Mouse (Mus musculus): ENCODE measurements around the gene Fbxl13.
A peak's percentile ranks its signal among the peaks of the same experiment; 100 is the strongest.

The Fbxl13 gene

DNA sequence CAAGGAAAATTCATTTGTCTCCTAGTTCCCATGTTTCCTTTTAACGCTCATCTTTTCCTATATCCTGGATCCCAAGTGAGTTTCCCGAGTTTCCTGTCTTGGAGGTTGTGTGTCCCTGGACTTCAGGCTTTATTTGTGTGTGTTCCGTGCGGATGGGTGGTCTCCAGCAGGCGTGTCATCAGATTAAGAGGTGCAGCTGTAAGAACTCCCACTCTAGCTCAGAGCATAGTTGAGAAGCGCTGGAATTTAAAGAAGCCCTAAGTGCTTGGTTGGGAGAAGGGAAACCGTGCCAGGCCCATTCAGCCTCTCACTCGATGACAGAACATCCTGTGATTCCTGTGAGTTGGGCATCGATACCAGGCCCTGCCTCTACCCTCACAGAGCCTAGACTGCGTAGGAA, 132.1 kb downstream of the Fbxl13 start:
- DNase-seq = no peak

GRCm38 (mm10) chr5:21509801-21510200, 135.6 kb downstream of the Fbxl13 start:
- DNase-seq = no peak

GRCm38 (mm10) chr5:21506887-21507286, 138.5 kb downstream of the Fbxl13 start:
- DNase-seq = no peak

GRCm38 (mm10) chr5:21505159-21505558, 140.3 kb downstream of the Fbxl13 start:
- DNase-seq = no peak

DNA sequence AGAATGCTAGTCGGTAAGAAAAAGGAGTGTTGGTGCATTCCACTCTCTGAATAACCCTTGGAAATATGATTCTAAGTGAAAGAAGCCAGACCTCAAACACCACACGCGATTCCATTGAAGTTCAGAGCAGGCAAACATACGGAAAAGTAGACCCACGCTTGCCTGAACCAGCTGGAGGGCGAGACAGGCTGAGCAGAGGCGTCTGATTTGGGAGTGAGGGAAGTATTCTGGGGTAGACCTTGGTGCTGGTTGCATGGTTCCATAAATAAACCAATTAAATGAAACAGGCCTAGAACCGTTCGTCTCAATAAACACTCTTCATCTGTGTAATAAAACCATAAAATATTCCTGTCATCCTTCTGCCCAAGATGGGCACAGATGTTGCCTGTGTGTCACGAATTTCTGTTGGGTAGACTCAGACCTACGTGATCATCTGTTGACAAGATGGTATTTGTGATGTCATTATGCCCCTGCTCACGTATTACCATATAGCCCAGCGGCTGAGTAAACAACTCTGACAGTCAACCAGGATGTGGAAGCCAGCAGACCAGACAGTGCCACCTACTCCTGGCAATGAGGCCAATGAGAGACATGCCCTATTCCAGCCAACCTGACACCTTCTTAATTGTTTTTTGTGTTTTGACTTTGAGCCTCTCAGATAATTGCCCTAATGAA, 142.4 kb downstream of the Fbxl13 start:
- DNase-seq = peak; percentile 83

DNA sequence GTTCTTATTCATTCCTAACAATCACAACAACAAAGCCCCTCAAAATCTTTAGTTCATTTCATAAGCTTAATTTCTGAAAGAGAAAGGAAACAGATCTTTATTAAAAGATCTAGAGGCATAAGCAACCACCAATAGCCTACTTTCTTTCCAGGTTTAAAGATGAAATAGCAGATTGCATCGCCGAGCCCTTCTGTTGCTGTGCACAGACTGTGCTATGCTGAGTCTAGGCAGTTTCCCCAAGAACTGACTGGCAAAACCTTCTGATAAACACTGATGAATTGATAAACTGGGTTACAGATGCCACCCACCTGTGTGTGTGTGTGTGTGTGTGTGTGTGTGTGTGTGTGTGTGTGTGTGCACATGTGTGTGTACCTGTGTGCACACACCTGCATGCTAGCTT, 144.5 kb downstream of the Fbxl13 start:
- peak; percentile 37 for DNase-seq

- DNase-seq = no peak
Observed at GRCm38 (mm10) chr5:21500133-21500532, 145.3 kb downstream of the Fbxl13 start.

- no peak for DNase-seq
Observed at GRCm38 (mm10) chr5:21498925-21499324, 146.5 kb downstream of the Fbxl13 start.

GRCm38 (mm10) chr5:21498490-21498889, 146.9 kb downstream of the Fbxl13 start:
- no peak for DNase-seq

DNA sequence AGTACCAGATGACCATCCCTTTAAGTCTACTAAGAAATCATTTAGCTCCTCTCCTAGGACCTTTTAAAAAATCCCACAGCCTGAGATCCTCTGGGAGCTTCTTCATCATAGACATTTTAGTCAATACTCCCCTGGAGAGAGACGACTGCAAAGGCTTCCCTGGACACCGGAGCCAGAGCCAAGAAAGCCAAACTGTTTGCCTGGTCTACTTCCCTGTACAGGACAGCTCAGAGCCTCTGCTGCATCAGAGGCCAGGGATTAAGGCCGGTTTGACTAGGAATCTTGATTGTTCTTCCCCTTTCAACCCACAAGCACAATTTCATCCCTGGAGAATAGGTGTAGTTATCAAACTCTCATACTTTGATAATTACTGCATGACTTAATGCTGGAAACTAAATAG, 148.6 kb downstream of the Fbxl13 start:
- DNase-seq = no peak

GRCm38 (mm10) chr5:21496321-21496720, 149.1 kb downstream of the Fbxl13 start:
- DNase-seq = no peak

DNA sequence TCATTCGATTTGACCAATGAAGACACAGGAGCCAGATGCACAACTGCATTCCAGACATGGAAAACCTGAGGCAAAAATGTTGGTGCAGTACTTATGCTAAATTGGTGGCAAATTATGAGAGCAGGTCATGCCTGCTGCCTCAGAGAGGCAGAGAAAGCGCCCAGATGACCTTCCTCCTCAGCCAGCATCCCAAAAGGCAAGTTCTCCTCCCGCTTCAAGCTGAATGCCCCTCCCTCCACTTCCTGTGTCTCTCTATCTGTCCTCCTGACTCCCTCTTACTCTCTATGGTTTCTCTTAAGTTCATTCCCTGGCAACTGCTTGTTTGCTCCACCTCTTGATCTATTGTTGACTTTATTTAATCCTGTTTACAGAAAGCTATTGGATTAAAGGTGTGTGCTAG, 150.7 kb downstream of the Fbxl13 start:
- DNase-seq = no peak

DNA sequence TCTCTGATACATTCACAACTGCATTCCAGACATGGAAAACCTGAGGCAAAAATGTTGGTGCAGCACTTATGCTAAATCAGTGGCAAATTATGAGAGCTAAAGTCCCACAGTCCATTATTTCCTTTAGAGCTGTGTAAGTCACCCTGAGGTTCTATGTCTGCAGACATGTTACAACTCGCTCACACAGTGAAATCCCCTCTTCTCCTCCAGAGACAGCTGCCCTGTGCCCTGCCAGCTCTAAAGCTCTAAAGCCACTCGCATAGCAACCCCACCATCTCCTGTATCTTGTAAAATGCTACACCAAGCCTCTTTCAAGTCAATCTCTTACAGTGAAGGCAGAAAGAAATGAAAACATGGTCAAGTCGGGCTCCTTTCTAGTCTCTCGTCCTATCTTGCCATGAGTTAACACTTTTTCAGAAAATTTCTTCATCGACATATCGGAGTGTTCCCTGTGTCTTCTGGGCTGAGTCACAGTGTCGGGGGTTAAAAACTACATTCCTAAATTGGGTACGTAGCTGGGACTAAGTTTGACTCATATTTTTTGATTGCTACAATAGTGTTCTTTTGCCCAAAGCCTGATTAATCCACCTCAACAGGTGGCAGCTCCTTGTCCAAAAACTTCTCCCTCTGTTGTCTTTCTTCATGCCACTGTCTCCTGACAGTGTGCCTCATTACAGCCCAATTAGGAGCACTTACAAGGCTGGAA, 152.0 kb downstream of the Fbxl13 start:
- no peak for DNase-seq

DNA sequence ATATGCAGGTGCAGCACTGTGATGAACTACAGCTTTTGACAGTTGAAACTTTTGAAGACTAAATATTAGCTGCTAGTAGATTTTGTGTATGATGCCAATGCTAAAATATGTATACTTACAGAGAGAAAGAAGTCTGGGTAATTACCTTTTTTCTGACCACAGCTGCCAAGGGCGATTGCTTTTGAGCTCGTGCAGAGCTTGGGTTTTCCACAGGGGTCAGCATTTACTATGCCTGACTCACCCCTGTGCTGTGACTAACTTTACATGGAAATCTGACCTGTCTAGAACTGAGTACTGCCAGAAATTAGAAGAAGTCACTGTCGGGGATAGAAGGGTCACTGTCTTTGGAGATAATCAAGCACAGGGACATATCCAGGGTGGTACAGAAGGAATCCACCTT, 153.2 kb downstream of the Fbxl13 start:
- DNase-seq = no peak

DNA sequence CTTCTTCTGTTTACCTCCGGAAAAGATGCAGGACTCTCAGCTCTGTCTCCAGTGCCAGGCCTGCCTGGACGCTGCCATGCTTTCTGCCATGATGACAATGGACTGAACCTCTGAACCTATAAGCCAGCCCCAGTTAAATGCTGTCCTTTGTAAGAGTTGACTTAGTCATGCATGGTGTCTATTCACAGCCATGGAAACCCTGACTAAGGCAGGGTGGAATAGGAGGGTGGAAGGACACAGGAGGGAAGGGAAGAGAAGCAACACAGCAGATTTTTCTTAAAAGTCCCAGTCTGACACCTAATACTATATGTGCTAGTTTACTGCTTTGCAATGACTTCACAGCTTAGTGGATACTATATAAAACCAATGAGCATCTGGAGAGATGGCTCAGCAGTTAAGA, 154.0 kb downstream of the Fbxl13 start:
- no peak for DNase-seq

- no peak for DNase-seq
Observed at GRCm38 (mm10) chr5:21489135-21489534, 156.3 kb downstream of the Fbxl13 start.

GRCm38 (mm10) chr5:21488506-21488905, 156.9 kb downstream of the Fbxl13 start:
- DNase-seq = peak; percentile 38

GRCm38 (mm10) chr5:21487716-21488115, 157.7 kb downstream of the Fbxl13 start:
- DNase-seq = peak; percentile 25

DNA sequence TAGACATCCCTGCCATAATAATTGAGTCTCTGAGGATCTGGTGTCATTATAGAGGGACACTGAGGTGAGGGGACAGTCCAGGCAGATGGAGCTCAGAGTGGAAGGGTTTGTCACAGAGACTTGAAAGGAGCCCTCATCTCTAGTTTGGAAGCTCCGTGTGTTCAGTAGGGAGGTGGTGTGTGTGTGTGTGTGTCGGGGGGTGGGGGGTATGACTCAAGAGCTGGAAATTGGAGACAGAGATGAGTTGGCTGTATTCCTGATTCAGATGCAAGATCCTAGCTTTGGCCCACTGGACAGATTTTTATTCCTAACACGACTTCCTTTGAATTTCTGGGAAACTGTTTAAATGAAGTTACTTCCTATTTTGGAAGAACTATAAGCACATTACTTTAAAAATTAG, 158.1 kb downstream of the Fbxl13 start:
- DNase-seq = no peak

GRCm38 (mm10) chr5:21486798-21487197, 158.6 kb downstream of the Fbxl13 start:
- DNase-seq = no peak

GRCm38 (mm10) chr5:21485197-21485829, 160.1 kb downstream of the Fbxl13 start:
- DNase-seq = no peak

DNA sequence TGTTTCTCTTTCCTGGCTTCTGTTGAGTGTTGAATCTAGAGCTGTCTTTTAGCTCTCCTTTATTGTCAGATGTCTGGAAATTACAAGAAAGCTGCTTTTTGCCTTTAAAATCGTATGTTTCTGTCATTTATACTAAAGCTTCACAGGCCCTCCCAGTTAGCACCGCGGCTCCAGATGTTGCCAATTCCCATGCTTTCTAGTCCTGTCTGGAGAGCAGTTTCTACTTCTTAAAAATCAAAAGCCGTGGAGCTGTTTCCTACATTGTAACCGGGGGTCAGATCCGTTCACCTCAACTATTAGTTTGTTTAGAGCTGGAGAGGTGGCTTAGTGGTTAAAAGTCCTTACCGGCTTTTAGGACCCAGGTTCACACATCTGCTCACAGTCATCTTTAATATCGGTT, 162.2 kb downstream of the Fbxl13 start:
- no peak for DNase-seq

DNA sequence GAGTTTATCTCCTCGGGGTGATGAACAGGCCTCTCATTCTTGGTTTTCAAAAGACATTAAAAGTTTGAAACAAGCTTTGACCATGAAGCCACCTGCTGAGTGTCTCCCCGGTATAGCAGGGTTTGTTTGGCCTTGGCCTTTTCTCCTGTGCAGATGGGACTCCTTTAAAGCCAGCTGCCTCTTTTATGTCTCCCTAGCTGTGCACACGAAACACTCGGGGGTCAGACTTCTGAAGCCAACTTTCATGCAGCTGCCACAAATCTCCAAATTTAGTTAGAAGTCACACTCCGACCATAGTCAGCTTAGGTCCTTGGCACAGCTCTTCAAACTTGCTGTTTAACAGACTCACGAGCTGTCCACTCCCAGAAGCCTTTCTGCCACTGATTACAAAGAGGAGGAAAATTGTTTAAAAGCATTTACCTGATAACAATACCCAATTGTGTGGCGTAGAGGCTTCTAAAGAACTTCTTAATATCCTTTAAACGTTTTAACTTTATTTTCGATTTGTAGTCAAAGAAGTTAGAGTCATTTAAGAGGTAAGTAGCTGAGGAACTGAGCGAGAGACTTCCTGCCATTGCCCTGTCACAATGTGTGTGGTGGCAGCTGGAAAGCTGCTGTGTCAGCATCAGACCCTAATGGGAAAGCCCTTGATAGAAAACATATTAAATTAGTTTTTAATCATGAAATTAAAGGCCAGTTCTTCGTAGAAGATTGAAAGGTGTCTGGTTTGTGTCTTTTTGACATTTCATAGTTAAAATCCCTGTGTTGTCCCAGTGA, 162.8 kb downstream of the Fbxl13 start:
- DNase-seq = no peak
